Mouse (Mus musculus): ENCODE measurements around the gene Rab11fip4. TPM values are rescaled to one million over a fixed set of nuclear protein-coding genes. Genes with fewer than 3 reads are reported as not detected.

The Rab11fip4 gene
- polyA plus RNA-seq, 1 experiment from 2014 or later, result 16.2 TPM

DNA sequence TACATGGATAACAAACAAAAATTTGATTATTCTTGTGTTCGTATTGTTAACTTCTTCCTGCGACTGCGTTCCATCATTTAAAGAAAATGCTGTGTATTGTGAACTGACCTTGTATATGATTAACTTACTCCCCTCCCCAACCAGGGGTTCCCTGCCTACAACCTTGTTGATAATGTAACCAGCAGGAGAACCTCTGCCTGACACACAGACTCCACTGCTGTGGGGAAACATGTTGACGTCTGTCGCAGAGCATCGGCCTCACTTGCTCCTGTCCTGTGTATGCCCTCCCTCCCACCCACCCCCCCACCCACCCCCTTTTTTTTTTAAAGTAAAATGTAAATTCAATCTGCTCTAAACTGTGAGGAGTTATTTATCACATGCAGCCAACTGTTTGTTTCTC, 9.8 kb upstream of the Rab11fip4 start:
- no peak for ATAC-seq (ENCODE audit: insufficient number of reproducible peaks, insufficient read depth, low FRiP score, low TSS enrichment, low read depth)
- 88% methylated on average over 6 of the region's 6 CpGs for WGBS
- peaks cover 10% of the 10 kb centered on the region; the same call in 1 of the 2 replicates for H3K4me1 ChIP-seq (replicated peaks)

DNA sequence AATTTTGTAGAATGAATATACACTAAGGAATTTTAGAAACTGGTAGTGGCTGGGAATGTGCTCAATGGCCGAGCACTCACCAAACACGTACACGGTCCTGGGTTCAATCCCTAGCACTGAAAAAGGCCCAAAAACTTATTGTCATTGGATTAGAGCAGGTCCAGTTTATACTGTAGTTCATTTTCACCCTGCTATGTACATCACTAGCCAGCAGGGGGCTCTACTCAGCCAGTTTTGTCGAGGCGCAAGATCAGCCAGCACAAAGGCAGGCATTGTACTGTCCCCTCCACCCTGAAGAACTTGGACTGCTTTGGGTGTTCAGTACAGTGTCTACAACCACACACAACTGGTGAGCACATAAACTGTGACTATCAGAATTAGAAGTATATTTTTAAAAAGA, 6.8 kb upstream of the Rab11fip4 start:
- Histone ChIP-seq H3K27me3 (peaks cover 16% of the 10 kb centered on the region), H3K9ac (replicated peaks) (no peak overlapping the region), H3K4me3 (replicated peaks) (no peak overlapping the region), H3K36me3 (peaks cover 11% of the 10 kb centered on the region; the same call in 1 of the 2 replicates), H3K9me3 (no peaks in the 10 kb centered on the region), H3K4me1 (replicated peaks) (peaks cover 10% of the 10 kb centered on the region; the same call in 1 of the 2 replicates), H3K4me2 (no peak overlapping the region), H3K27ac (no peak overlapping the region)
- peak; percentile 82 for ATAC-seq (ENCODE audit: insufficient number of reproducible peaks, insufficient read depth, low FRiP score, low TSS enrichment, low read depth)
- 19% methylated on average over 5 of the region's 5 CpGs for WGBS

More for the DNA sequence above, 9.8 kb upstream of the Rab11fip4 start:
- no peak overlapping the region for H3K4me3 ChIP-seq (replicated peaks)
- H3K4me2 ChIP-seq, result no peak overlapping the region
- peaks cover 34% of the 10 kb centered on the region for H3K36me3 ChIP-seq
- no peaks in the 10 kb centered on the region for H3K27me3 ChIP-seq
- no peak overlapping the region for H3K27ac ChIP-seq
- no peaks in the 10 kb centered on the region for H3K9me3 ChIP-seq
- H3K9ac ChIP-seq (replicated peaks), result no peak overlapping the region

DNA sequence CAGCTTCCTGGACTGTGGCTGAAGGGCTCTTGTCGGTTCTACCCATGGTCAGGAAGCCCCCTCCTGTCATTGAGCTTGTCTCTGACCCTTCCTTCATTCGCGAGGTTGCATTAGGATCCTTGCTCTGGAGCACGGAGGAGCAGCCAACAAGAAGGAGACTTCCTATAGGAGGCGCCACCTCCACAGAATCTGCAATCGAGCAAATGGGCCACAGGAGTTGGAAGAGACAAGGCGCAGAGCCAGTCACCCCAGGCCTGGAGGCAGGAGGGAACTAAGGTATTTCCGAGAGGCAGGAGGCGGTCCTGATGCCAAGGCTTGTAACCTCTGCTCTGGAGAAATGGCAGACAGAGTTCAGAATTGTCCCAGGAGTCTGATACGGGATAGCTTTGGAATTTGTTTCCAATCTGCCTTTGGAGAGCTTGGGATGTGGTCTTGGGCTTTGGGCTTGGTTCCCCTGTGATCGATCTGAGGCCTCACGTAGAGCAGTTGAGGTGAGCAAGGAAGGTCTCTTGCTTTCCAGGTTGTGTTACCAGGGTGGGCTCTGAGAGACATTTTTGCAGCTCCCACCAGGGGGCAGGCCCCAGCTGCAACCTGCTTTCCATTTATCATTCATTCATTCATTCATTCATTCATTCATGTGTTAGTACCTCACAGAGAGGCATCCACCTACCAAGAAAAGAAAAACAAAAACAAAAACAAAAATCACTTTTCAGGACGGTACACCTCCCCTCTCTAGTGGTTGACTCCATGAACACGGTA, 1.5 kb upstream of the Rab11fip4 start:
- 50% methylated on average over 14 of the region's 14 CpGs for WGBS
- Histone ChIP-seq H3K4me1 (replicated peaks) (peaks cover 17% of the 10 kb centered on the region), H3K4me2 (no peak overlapping the region), H3K36me3 (no peaks in the 10 kb centered on the region), H3K9me3 (no peaks in the 10 kb centered on the region), H3K27ac (no peak overlapping the region), H3K9ac (replicated peaks) (no peak overlapping the region), H3K27me3 (peaks cover 61% of the 10 kb centered on the region), H3K4me3 (replicated peaks) (no peak overlapping the region)
- no peak for ATAC-seq (ENCODE audit: insufficient number of reproducible peaks, insufficient read depth, low FRiP score, low TSS enrichment, low read depth)

DNA sequence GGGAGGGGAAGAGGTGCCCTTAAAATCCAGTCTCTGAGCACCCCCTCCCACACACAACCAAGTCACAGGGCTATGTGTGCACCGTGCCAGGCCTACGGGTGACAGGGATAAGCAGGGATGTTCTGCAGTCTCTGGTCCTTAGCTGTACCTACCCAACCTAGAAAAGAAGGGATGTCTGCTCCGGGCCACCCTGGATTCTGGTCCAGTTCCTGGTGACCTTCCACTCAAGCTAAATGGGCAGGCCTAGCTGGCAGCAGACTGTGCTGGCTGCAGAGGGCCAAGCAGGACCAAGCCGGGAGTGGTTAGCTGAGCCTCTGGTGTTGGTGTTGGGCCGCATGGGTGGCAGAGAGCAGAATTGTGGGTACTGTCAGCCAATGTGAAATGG, 571 bp downstream of the Rab11fip4 start:
- peaks cover 14% of the 10 kb centered on the region for H3K4me1 ChIP-seq (replicated peaks)
- H3K27ac ChIP-seq, result no peak overlapping the region
- peak overlapping the region; percentile 56 for H3K9ac ChIP-seq (replicated peaks)
- WGBS, result 29% methylated on average over 5 of the region's 5 CpGs
- H3K36me3 ChIP-seq, result no peaks in the 10 kb centered on the region
- no peak for ATAC-seq (ENCODE audit: insufficient number of reproducible peaks, insufficient read depth, low FRiP score, low TSS enrichment, low read depth)
- no peaks in the 10 kb centered on the region for H3K9me3 ChIP-seq
- H3K4me2 ChIP-seq, result peak overlapping the region; percentile 94
- H3K4me3 ChIP-seq (replicated peaks), result peak overlapping the region; percentile 62
- H3K27me3 ChIP-seq, result peaks cover 61% of the 10 kb centered on the region

DNA sequence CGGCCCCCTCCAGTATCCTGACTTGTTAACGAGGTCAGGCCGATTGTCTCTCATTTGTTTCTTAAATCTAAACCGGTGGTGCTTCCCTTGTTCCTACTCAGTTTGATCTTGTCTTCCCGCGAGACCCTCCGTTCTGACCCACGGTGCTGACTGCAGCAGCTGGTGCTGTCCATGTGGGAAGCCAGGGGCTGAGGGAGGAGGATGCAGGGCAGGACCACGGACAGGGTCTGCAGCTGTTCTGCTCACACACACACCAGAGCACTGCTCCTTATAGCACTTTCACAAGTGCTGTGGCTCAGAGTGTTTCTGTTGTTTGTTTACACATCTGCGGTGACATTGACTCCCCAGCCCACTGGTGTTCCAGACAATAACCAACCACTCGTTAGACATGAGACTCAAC, 2.5 kb downstream of the Rab11fip4 start:
- 32% methylated on average over 11 of the region's 11 CpGs for WGBS

DNA sequence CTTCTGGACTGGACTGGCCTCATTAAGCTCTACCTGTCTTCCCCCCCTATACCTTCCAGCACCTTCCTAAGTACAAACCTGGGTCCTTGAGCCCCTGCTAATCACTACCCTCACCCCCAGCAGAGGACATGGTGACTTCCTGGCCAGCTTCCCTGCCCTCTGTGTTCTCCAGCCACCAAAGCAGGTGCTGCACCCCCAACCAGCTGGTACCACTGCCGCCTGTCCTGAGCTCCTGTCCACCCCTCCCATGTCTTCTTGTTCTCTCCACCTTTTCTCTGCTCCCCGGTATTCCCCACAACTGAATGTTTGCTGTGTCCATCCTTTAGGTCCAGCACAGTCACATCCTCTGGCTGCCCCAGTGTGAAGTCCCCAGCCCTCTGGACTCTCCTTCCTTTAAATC, 19.4 kb downstream of the Rab11fip4 start:
- Histone ChIP-seq H3K27ac (no peak overlapping the region), H3K36me3 (no peaks in the 10 kb centered on the region), H3K4me3 (replicated peaks) (no peak overlapping the region), H3K4me1 (replicated peaks) (peaks cover 30% of the 10 kb centered on the region), H3K9me3 (no peaks in the 10 kb centered on the region), H3K9ac (replicated peaks) (no peak overlapping the region), H3K27me3 (no peaks in the 10 kb centered on the region), H3K4me2 (no peak overlapping the region)
- no peak for ATAC-seq (ENCODE audit: insufficient number of reproducible peaks, insufficient read depth, low FRiP score, low TSS enrichment, low read depth)
- WGBS, result 47% methylated on average over 2 of the region's 2 CpGs

More for the DNA sequence above, 2.5 kb downstream of the Rab11fip4 start:
- Histone ChIP-seq H3K4me2 (no peak overlapping the region), H3K9ac (replicated peaks) (no peak overlapping the region), H3K9me3 (no peaks in the 10 kb centered on the region), H3K4me1 (replicated peaks) (peaks cover 14% of the 10 kb centered on the region), H3K27me3 (peaks cover 52% of the 10 kb centered on the region), H3K4me3 (replicated peaks) (no peak overlapping the region), H3K27ac (no peak overlapping the region), H3K36me3 (no peaks in the 10 kb centered on the region)
- no peak for ATAC-seq (ENCODE audit: insufficient number of reproducible peaks, insufficient read depth, low FRiP score, low TSS enrichment, low read depth)

DNA sequence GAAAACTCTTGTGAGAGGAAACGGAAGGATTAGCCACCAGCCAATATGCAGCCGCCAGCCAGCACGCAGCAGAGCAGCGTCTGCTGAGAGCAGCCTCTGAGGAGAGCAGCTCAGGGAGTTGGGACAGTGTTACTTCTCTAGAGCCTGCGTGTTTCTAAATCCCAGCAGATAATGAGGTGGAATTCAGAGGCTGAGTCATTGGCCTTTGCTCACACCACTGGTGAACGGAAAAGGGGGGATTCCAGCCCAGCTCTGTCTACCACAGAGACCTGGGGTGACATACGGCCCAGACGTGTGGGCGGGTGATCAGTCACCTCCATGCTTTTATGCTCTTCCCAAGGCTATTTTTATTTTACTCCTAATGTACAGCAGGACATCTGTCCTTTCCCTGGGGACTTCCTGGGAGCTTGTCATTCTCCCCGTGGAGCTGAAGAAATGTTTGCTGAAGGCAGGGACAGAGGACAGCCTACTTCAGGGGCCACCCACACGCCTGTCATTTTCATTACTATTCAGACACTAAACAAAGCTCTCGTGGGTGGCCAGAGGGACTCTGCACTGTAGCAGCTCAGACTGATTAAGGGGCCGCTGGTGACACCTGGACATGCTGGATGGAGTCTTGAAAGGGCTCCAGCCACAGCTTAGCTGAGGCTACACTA, 20.1 kb downstream of the Rab11fip4 start:
- Histone ChIP-seq H3K4me3 (replicated peaks) (no peak overlapping the region), H3K36me3 (no peaks in the 10 kb centered on the region), H3K27me3 (no peaks in the 10 kb centered on the region), H3K9ac (replicated peaks) (no peak overlapping the region), H3K4me1 (replicated peaks) (peaks cover 30% of the 10 kb centered on the region), H3K9me3 (no peaks in the 10 kb centered on the region), H3K27ac (no peak overlapping the region), H3K4me2 (no peak overlapping the region)
- WGBS, result 12% methylated on average over 13 of the region's 13 CpGs
- ATAC-seq (ENCODE audit: insufficient number of reproducible peaks, insufficient read depth, low FRiP score, low TSS enrichment, low read depth), result no peak

DNA sequence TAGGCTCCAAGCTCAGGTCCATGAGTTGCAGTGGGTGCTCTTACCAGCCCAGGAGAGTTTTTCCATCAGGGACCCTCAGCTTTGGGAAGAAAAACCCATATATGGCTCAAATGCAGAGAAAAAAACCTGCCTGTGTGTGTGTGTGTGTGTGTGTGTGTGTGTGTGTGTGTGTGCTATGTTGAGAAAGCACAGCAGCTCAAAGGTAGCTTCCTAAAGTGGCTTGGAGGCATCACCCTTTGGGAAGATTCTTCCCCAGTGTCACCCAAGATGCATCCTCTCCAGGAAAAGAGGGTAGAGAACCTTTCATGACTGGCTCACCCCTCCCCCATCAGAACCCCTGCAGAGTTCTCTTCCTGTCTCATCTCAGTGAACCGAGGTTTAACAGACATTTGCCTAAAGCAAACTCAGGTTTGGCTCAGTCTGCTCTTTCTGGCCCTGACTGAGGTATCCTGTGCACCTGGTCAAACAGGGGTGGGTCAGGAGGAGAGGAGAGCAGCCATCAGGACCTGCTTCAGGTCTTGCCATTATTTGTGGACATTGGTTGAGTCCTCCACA, 21.1 kb downstream of the Rab11fip4 start:
- Histone ChIP-seq H3K36me3 (no peaks in the 10 kb centered on the region), H3K27me3 (no peaks in the 10 kb centered on the region), H3K27ac (no peak overlapping the region), H3K9me3 (no peaks in the 10 kb centered on the region), H3K4me1 (replicated peaks) (peaks cover 30% of the 10 kb centered on the region), H3K4me2 (no peak overlapping the region), H3K9ac (replicated peaks) (no peak overlapping the region), H3K4me3 (replicated peaks) (no peak overlapping the region)
- WGBS, result 0% methylated on average over 1 of the region's 1 CpGs
- no peak for ATAC-seq (ENCODE audit: insufficient number of reproducible peaks, insufficient read depth, low FRiP score, low TSS enrichment, low read depth)

DNA sequence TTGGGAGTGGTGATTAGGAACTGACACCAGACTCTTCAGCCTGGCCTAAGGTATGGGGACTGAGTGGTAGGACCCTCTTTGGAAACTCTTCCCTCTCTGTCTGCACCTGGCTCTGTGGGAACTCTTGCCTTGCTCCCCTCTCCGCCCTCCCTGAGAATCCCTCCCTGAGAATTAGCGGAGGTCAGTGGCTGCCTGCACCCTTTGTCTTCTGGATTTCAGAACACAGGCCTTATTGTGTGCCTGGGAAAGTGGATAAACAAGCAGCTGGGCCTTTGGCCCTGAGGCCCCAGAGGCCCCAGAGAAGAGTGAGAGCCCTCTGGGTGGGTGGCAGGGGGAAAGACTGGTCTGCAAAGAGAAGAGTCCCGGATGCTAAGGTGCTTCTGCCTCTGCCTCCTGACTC, 22.1 kb downstream of the Rab11fip4 start:
- no peaks in the 10 kb centered on the region for H3K27me3 ChIP-seq
- H3K4me2 ChIP-seq, result no peak overlapping the region
- peaks cover 30% of the 10 kb centered on the region for H3K4me1 ChIP-seq (replicated peaks)
- WGBS, result 43% methylated on average over 3 of the region's 3 CpGs
- no peak for ATAC-seq (ENCODE audit: insufficient number of reproducible peaks, insufficient read depth, low FRiP score, low TSS enrichment, low read depth)
- H3K9me3 ChIP-seq, result no peaks in the 10 kb centered on the region
- H3K27ac ChIP-seq, result no peak overlapping the region
- no peak overlapping the region for H3K4me3 ChIP-seq (replicated peaks)
- no peak overlapping the region for H3K9ac ChIP-seq (replicated peaks)
- no peaks in the 10 kb centered on the region for H3K36me3 ChIP-seq

DNA sequence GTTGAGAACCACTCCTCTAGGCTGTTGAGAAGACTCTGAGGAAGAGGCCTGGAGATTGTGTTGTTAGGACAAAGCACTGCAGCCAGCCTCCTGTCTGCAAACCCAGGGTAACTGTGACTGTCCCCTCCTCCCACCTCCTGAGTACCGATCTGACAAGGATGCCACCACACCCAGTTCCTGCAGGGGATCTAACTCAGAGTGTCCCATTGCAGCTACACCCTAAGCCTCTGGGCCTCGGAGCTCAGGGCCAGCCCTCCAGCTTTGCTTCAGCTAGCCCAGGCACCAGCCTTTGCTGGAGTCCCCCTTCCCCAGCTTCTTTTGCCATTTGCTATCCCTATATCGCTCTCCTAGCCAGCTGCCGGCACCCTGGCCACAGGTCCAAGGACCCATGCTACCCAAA, 22.7 kb downstream of the Rab11fip4 start:
- peaks cover 30% of the 10 kb centered on the region for H3K4me1 ChIP-seq (replicated peaks)
- no peak overlapping the region for H3K4me2 ChIP-seq
- no peak overlapping the region for H3K4me3 ChIP-seq (replicated peaks)
- H3K9ac ChIP-seq (replicated peaks), result no peak overlapping the region
- no peaks in the 10 kb centered on the region for H3K36me3 ChIP-seq
- H3K9me3 ChIP-seq, result no peaks in the 10 kb centered on the region
- 50% methylated on average over 4 of the region's 4 CpGs for WGBS
- ATAC-seq (ENCODE audit: insufficient number of reproducible peaks, insufficient read depth, low FRiP score, low TSS enrichment, low read depth), result no peak
- H3K27ac ChIP-seq, result no peak overlapping the region
- H3K27me3 ChIP-seq, result no peaks in the 10 kb centered on the region

DNA sequence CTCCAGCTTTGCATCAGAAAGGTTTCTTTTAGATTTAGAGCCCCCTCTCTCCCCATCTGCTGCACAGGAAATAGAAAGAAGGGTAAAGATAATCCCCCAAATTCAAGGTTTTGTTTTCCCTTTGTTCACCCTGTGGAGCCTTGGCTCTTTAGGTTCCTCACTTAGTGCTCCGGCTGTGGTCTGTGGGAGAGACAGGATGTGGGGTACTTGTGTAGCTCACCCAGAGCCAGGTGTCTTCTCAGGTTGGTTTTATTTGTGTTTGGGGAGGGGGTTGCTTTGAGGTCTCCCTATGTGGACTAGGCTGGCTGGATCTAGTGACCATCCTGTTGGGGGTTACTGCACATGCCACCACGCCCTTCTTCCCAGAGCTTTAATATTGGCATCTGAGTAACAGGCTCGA, 23.9 kb downstream of the Rab11fip4 start:
- H3K27me3 ChIP-seq, result no peaks in the 10 kb centered on the region
- H3K4me2 ChIP-seq, result no peak overlapping the region
- no peak overlapping the region for H3K4me3 ChIP-seq (replicated peaks)
- no peak overlapping the region for H3K27ac ChIP-seq
- 80% methylated on average over 3 of the region's 3 CpGs for WGBS
- H3K4me1 ChIP-seq (replicated peaks), result peaks cover 30% of the 10 kb centered on the region
- H3K9ac ChIP-seq (replicated peaks), result no peak overlapping the region
- no peak for ATAC-seq (ENCODE audit: insufficient number of reproducible peaks, insufficient read depth, low FRiP score, low TSS enrichment, low read depth)
- no peaks in the 10 kb centered on the region for H3K36me3 ChIP-seq
- H3K9me3 ChIP-seq, result no peaks in the 10 kb centered on the region
